Mouse (Mus musculus): ENCODE data around the gene Olfr1197. TPM values are rescaled to one million over a fixed set of nuclear protein-coding genes. Genes with fewer than 3 reads are reported as not detected.

Olfr1197 gene
- not detected in 2 replicates for polyA plus RNA-seq (2012)

GRCm38 (mm10) chr2:88732266-88732665 is at the start of gene Olfr1197:
TSS of gene Olfr1197 (minus strand) at chr2:88732366.

GRCm38 (mm10) chr2:88770388-88770787 is 38.2 kb upstream of the Olfr1197 start, which contains the start of gene Olfr1200:
TSS of gene Olfr1200 (minus strand) at chr2:88770488.

GRCm38 (mm10) chr2:88760369-88760768 is 28.2 kb upstream of the Olfr1197 start, which contains the start of gene Olfr1199:
TSS of gene Olfr1199 (minus strand) at chr2:88760469.

GRCm38 (mm10) chr2:88751270-88751669 is 19.1 kb upstream of the Olfr1197 start, which contains the start of gene Olfr1198:
TSS of gene Olfr1198 (minus strand) at chr2:88751370.

GRCm38 (mm10) chr2:88704497-88704896 is 27.7 kb downstream of the Olfr1197 start, which contains the start of gene Olfr1196:
TSS of gene Olfr1196 (minus strand) at chr2:88704597.

GRCm38 (mm10) chr2:88689087-88689486 is 43.1 kb downstream of the Olfr1197 start, which contains the start of gene Olfr1195:
TSS of gene Olfr1195 (minus strand) at chr2:88689187.

Other genes starting within 250 kb of the Olfr1197 start
- not detected in 2 replicates for gene Olfr1184, start 248.8 kb downstream of the Olfr1197 start, polyA plus RNA-seq (2012)
- not detected in 2 replicates for gene Olfr1185-ps1, start 239.0 kb downstream of the Olfr1197 start, polyA plus RNA-seq (2012)
- not detected in 2 replicates for gene Olfr1186, start 213.8 kb downstream of the Olfr1197 start, polyA plus RNA-seq (2012)
- gene Olfr1188, start 175.4 kb downstream of the Olfr1197 start, polyA plus RNA-seq (2012): not detected in 2 replicates
- not detected in 2 replicates for gene Olfr1189, start 145.9 kb downstream of the Olfr1197 start, polyA plus RNA-seq (2012)
- not detected in 2 replicates for gene Olfr1191-ps1, start 91.8 kb downstream of the Olfr1197 start, polyA plus RNA-seq (2012)
- gene Olfr1192-ps1, start 83.9 kb downstream of the Olfr1197 start, polyA plus RNA-seq (2012): not detected in 2 replicates
- not detected in 2 replicates for gene Olfr1193, start 56.7 kb downstream of the Olfr1197 start, polyA plus RNA-seq (2012)
- gene Olfr1195, start 43.2 kb downstream of the Olfr1197 start, polyA plus RNA-seq (2012): not detected in 2 replicates
- gene Olfr1196, start 27.8 kb downstream of the Olfr1197 start, polyA plus RNA-seq (2012): not detected in 2 replicates
- not detected in 2 replicates for gene Olfr1198, start 19.0 kb upstream of the Olfr1197 start, polyA plus RNA-seq (2012)
- gene Olfr1199, start 28.1 kb upstream of the Olfr1197 start, polyA plus RNA-seq (2012): not detected in 2 replicates
- 0.01 TPM in 1 of 2 replicates, not detected in the other for gene Olfr1200, start 38.1 kb upstream of the Olfr1197 start, polyA plus RNA-seq (2012)
- not detected in 2 replicates for gene Olfr1201, start 60.7 kb upstream of the Olfr1197 start, polyA plus RNA-seq (2012)
- gene Olfr1202, start 82.1 kb upstream of the Olfr1197 start, polyA plus RNA-seq (2012): not detected in 2 replicates
- not detected in 2 replicates for gene Olfr1205, start 97.4 kb upstream of the Olfr1197 start, polyA plus RNA-seq (2012)
- gene Olfr1204, start 116.9 kb upstream of the Olfr1197 start, polyA plus RNA-seq (2012): not detected in 2 replicates
- gene Olfr1206, start 130.9 kb upstream of the Olfr1197 start, polyA plus RNA-seq (2012): not detected in 2 replicates
- 0.03 TPM in 1 of 2 replicates, not detected in the other for gene Olfr1208, start 169.9 kb upstream of the Olfr1197 start, polyA plus RNA-seq (2012)
- not detected in 2 replicates for gene Olfr1209, start 182.8 kb upstream of the Olfr1197 start, polyA plus RNA-seq (2012)
- gene Olfr1211, start 205.7 kb upstream of the Olfr1197 start, polyA plus RNA-seq (2012): 0.02 and 0.03 TPM in 2 replicates
- gene Olfr1212, start 221.6 kb upstream of the Olfr1197 start, polyA plus RNA-seq (2012): not detected in 2 replicates
- not detected in 2 replicates for gene Gm13762, start 247.9 kb upstream of the Olfr1197 start, polyA plus RNA-seq (2012)